Mouse (Mus musculus): ENCODE measurements around the gene Ahnak. TPM values are rescaled to one million over a fixed set of nuclear protein-coding genes. Genes with fewer than 3 reads are reported as not detected.
A peak's percentile ranks its signal among the peaks of the same experiment; 100 is the strongest.

Gene Ahnak
- polyA plus RNA-seq, 1 experiment, result 177 TPM

DNA sequence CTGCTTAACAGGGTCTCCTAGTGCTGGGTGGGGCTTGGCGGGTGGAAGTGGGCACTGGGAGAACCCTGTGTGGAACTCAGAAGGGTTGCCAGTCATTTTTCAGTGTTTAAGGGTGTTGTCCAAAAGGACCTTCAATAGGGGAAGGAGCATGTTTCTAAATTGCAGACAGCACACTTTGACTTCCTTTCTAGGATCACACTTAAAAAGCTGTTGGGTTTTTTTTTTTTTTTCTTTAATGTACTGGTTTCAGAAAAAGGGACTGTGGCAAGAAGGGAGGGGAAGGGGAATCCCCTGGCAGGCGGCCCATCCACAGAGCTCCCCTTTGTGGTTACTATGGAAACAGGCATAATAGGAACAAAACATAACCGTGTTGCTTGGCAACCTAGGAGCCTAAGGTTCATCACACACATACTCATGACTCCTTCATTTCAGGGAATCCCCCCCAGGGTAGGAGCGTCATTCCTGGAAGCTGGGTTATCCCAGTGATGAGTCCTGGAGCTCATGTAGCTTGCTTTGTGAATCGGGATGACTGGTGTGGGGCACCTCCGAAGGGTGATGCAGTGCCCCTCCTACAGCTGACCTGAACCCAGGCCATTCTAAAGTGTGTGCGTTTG is 4.7 kb upstream of the Ahnak start:
- H3K4me1 ChIP-seq (ENCODE audit: control insufficient read depth, insufficient read depth, insufficient read length, low read length), result peaks cover 23% of the 10 kb centered on the region
- no peak overlapping the region for H3K4me3 ChIP-seq (ENCODE audit: insufficient read depth, low read depth, low read length)
- peak overlapping the region; percentile 66 for H3K27ac ChIP-seq (replicated peaks; ENCODE audit: low read depth, low read length)

DNA sequence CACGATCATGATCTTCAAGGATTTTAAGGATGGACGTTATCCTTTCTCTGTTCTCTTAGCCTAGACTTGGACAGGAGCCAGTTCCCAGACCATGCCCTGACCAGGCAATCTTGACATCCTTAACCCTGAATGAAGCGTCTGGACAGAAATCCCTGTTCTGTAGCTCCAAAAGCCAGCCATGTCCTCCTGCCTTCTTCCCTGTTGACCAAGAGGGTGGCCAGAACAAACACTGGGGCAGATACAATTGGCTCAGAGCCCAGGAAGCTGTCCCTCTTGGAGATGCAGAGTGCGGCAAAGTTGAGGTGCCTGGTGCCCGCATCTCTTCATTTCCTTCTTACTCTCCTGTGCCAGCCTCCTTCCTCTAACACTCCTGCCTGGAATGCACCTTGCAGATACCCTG is 3.2 kb upstream of the Ahnak start:
- H3K4me1 ChIP-seq (ENCODE audit: control insufficient read depth, insufficient read depth, insufficient read length, low read length), result peaks cover 23% of the 10 kb centered on the region
- no peak overlapping the region for H3K27ac ChIP-seq (replicated peaks; ENCODE audit: low read depth, low read length)

DNA sequence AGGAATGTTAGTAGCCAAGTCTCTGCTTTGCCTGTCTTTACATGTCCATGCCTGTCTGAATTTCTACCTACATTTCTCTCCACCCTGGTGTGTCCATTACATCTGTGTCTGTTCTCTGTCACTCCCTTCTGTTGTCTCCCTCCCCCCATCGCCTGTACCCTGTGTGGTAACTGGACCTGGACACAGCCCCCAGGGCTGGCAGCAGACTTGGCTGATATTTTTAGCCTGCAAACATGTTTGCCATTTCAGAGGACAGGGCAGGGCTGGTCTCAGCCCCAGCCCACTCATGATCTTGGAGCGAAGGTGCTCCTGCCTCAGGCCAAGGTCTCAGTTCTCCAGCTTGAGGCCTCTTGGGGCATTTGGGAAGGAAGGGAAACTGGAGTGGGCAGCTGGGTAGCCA is 1.3 kb upstream of the Ahnak start:
- H3K27ac ChIP-seq (replicated peaks; ENCODE audit: low read depth, low read length), result no peak overlapping the region
- H3K4me1 ChIP-seq (ENCODE audit: control insufficient read depth, insufficient read depth, insufficient read length, low read length), result peaks cover 17% of the 10 kb centered on the region
- peak overlapping the region; percentile 92; the same call in 1 of the 2 replicates for H3K4me3 ChIP-seq (ENCODE audit: insufficient read depth, low read depth, low read length)

More for the DNA sequence above, 3.2 kb upstream of the Ahnak start:
- no peak overlapping the region for H3K4me3 ChIP-seq (ENCODE audit: insufficient read depth, low read depth, low read length)

DNA sequence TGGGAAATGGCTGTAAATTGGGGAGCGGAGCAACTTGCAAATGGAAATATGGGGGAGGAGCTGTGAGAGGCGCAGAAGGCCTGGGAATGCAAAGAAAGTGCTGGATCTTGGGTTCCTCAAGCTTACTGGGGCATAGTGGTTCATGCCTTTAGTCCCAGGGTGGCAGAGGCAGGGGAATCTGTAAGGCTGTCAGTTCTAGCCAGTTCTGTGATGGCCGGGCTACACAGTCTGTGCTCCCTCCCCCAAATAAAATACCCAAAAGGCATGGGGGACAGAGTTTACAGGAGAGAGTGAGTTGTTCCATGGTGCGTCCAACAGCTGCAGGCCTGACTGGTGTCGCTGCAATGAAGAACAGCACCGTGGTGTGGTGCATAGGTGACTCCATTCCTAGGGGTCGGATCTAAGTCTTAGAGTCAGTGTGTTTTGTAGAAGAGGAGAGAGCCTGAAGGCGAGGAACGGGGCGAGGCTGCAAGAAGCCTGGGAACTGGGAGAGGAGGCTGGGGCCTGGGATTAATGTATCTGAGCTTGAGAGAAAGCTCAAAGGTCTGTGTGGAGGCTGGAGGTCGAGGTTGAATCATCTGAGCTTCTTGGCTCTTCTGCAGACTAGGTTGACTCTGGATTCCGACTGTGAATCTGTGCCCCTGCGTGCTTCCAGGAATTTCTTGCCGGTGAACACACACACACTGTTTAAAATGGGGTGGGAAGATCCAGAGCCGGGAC is 578 bp upstream of the Ahnak start:
- Histone ChIP-seq H3K27ac (replicated peaks; ENCODE audit: low read depth, low read length) (peak overlapping the region; percentile 63), H3K4me1 (ENCODE audit: control insufficient read depth, insufficient read depth, insufficient read length, low read length) (peaks cover 17% of the 10 kb centered on the region), H3K4me3 (ENCODE audit: insufficient read depth, low read depth, low read length) (peak overlapping the region; percentile 92)

DNA sequence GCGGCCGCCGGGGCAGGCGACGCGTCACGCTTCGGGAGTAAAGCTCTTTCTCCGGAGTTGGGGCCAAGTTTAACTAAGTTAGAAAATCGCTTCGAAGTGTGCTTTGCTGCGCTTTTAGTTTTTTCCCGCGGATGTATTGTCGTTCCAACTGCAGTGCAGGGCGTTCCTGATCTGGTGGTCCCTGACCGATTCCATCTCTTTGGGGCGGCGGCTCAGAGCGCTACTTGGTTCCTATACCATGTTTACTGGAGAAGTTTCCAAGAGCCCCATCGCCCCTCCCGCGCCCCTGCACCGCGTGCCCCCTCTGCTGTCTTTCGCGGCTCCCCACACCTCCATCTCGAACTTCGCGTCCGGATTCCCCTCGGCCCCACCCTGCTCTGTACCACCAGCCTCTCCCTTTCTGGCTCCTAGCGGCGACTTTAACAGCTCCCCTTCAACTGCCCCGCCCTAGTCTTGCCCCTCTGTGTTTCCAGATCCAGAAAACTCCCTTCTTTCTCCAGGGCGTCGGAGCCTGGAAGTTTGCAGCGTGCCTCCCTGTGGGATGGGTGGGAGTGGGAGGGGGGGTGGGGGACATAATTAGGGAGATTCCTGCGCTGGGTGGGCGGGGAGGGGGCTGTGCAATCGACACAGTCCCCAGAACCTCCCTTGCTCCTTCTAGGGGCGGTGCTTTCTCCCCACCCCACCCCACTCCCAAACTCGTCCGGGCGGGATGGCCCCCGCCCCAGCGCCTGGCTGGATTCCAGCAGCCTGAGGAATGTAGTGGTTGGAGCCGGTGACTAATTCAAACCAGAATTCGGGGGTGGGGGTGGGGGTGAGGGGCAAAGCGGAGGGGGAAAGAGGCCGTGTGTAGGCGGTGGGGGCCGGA is 715 bp downstream of the Ahnak start:
- Histone ChIP-seq H3K4me3 (ENCODE audit: insufficient read depth, low read depth, low read length) (peak overlapping the region; percentile 92), H3K4me1 (ENCODE audit: control insufficient read depth, insufficient read depth, insufficient read length, low read length) (peaks cover 10% of the 10 kb centered on the region)

DNA sequence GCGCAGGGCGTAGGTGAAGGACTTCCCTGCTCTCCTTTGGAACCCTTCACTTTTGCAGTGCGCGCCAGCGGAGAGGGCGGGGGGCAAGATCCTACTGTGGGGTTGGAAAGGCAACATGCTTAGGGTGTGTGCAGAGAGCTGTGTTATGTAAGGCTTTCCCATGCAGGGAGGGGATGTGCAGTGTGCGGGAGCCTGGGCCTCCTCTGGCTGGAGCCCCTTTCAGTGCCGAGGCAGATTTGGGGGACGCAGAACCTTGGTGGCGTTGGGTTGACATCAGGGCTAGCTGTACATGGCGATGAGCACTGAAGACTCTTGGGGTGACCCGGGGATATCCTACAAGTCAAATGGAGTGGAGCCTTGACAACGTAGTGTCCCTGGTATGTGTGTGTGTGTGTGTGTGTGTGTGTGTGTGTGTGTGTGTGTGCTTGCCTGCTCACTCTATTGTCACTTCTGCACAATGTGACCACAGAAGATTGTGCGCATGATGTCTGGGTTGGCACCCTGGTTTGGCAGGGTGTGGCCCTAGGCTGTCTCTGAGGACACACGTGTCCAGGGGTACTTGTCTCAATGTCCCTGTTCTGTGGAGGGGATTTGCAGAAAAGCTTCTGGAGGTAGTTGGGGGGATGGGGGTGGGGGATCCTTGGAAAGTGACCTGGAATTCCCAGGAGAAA is 1.5 kb downstream of the Ahnak start:
- H3K4me3 ChIP-seq (ENCODE audit: insufficient read depth, low read depth, low read length), result peak overlapping the region; percentile 91
- peaks cover 18% of the 10 kb centered on the region for H3K4me1 ChIP-seq (ENCODE audit: control insufficient read depth, insufficient read depth, insufficient read length, low read length)
- peak overlapping the region; percentile 93 for H3K27ac ChIP-seq (replicated peaks; ENCODE audit: low read depth, low read length)

More for the DNA sequence above, 715 bp downstream of the Ahnak start:
- H3K27ac ChIP-seq (replicated peaks; ENCODE audit: low read depth, low read length), result peak overlapping the region; percentile 95

DNA sequence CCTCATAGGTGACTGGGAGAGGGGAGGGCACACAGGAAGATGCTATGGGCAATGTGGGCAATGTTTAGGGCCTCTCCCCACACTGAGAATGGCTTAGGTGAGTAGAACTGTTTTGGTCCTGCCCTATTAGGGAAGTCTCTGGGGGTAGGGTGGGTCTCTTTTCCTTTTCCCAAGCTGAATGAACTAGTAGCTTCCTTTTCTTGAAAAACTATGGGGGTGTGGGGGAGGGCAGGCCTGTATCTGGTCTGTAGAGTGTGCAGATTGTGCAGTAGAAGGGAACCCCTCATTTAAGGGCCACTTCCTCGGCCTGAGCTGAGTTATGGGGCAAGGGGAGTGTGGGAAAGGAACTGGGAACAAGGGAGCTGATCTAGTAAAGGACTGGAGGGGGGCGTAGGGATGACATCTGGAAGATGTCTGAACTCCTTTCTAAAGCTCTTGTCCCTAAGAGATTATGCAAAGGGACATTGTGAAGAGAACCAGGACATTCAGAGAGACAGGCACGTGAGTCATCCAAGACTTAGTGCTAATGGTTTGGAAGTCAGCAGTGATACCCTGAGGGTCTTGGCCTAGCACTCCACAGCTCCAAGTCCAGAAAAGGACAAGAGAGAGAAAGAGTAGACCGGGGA is 2.3 kb downstream of the Ahnak start:
- Histone ChIP-seq H3K4me3 (ENCODE audit: insufficient read depth, low read depth, low read length) (peak overlapping the region; percentile 91), H3K4me1 (ENCODE audit: control insufficient read depth, insufficient read depth, insufficient read length, low read length) (peaks cover 18% of the 10 kb centered on the region), H3K27ac (replicated peaks; ENCODE audit: low read depth, low read length) (peak overlapping the region; percentile 93)

DNA sequence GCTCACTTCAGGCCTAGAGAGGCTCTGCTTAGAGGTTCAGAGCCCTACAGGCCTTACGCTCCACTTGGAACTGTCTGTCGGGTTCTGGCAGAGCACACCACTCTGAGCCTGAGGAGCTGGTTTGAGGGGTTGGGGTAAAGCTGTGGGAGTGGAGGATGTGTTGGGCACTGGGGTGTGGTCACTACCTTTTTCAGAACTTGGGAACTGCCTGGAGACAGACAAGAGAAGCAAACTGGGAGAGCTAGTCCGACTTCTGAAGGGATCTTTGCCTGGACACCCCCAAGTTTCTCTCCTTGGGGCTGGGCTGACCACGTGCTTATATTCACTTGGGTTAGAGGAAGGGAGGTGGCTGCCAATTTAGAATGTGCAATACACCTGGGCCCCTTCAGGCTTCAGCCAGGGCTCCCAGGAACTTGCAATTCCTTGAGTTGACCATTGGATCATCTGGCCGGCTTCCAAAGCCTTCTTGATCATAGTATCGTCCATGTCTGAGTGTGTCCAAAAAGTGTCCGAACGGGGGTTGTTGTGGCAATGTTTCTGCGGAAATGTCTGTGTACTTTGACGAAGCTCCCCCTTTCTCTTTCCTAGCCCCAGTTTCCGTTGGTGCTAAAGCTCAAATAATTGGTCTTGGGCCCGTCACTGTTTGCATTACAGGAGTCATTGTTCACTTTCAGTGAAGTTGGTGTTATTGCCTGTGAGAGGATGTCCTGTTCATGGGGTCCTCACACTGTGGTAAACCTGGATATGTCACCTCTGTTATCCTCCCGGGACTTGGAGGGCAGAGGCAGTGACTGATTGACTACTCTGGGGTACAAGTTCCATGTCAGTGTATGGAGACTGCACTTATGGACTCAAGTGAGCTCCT is 3.0 kb downstream of the Ahnak start:
- H3K4me1 ChIP-seq (ENCODE audit: control insufficient read depth, insufficient read depth, insufficient read length, low read length), result peaks cover 22% of the 10 kb centered on the region
- H3K27ac ChIP-seq (replicated peaks; ENCODE audit: low read depth, low read length), result peak overlapping the region; percentile 93
- H3K4me3 ChIP-seq (ENCODE audit: insufficient read depth, low read depth, low read length), result peak overlapping the region; percentile 91

DNA sequence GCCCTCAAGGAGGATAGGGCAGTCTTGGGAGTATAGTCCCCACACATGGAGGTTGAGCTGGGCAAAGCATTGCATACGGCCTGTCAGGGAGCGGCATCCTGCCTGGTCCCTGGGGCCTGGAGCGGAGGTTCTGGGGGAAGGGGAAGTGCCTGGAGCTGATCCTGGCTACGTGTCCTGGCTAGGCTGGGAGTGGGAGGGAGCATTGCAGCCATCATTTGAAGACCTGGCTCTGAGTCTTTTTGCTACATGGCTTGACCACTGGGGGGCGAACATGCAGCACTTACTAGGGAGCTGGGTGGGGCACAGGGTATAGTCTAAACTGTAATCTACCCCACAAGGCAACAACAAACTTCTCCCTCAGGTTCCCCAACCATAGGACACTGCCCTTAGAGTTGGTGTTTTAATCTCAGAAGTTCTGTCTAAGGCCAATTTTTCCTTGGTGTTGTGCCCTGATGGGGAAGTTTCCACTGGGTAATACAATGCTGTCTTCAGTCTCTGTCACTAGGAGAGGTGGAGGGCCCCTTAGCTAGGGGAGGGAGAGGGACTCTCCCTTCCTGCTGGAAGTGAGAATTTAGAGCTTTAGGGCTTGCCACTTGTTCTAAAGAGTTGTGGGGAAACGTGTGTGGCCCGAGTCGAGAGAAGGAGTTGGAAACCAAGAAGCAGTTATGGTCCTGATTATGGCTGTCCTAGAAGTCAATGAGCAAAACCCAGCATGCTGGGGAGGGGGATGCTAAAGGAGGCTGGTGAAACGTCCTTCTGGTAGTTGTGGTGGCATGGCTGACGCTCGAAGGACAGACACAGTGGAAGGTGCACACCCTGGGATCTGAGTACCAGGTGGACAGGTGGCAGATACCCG is 3.9 kb downstream of the Ahnak start:
- peak overlapping the region; percentile 93 for H3K27ac ChIP-seq (replicated peaks; ENCODE audit: low read depth, low read length)
- peaks cover 26% of the 10 kb centered on the region for H3K4me1 ChIP-seq (ENCODE audit: control insufficient read depth, insufficient read depth, insufficient read length, low read length)

DNA sequence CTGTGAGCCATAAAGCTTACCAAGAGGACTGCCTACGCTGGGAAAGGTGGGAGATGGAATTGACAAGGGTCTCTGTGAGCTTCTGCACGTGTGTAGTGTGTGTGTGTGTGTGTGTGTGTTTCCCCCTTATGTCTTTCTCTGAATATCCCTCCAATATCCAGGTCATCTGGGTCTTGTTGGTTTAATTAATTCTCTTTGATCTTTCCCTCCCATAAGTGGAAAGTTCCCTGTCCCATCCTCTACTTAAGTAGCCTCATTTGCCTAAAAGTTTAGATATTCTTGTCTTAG is 4.5 kb downstream of the Ahnak start:
- Histone ChIP-seq H3K4me1 (ENCODE audit: control insufficient read depth, insufficient read depth, insufficient read length, low read length) (peaks cover 28% of the 10 kb centered on the region), H3K27ac (replicated peaks; ENCODE audit: low read depth, low read length) (peak overlapping the region; percentile 88), H3K4me3 (ENCODE audit: insufficient read depth, low read depth, low read length) (peak overlapping the region; percentile 37)

More for the DNA sequence above, 3.9 kb downstream of the Ahnak start:
- H3K4me3 ChIP-seq (ENCODE audit: insufficient read depth, low read depth, low read length), result peak overlapping the region; percentile 91

DNA sequence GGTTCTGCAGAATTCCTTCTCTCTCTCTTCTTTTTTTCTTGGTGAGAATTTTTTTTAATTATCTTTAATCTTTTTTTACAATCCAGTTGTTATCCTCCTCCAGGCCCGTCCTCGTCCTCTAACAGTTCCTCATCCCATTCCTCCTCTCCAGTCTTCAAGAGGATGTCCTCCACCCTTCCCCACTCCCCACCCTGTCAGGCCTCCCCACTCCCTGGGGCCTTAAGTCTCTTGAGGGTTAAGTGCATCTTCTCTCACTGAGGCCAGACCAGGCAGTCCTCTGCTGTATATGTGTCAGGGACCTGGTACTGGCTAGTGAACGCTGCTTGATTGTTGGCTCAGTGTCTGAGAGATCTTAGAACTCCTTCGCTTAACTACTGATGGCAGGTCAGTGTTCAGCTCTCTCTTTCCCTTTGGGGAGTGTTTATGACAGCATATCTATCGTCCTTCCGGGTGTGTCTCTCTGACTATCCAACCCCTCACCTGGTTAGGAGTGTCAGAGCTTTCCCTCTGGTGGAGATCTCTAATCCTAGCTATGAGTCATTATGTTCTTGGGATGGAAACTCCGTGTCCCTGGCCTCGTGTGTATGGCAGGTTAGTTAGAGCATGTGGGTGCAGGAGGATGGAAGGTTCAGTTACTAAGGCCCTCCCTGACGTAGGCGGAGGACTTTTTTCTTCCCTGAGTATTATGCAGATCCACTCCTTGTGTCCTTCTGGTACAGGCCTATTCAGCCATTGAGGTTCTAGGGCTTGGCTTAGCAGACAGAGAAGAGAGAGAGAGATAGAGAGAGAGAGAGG is 5.9 kb downstream of the Ahnak start:
- H3K4me3 ChIP-seq (ENCODE audit: insufficient read depth, low read depth, low read length), result peak overlapping the region; percentile 8
- H3K4me1 ChIP-seq (ENCODE audit: control insufficient read depth, insufficient read depth, insufficient read length, low read length), result peaks cover 40% of the 10 kb centered on the region
- H3K27ac ChIP-seq (replicated peaks; ENCODE audit: low read depth, low read length), result peak overlapping the region; percentile 66

DNA sequence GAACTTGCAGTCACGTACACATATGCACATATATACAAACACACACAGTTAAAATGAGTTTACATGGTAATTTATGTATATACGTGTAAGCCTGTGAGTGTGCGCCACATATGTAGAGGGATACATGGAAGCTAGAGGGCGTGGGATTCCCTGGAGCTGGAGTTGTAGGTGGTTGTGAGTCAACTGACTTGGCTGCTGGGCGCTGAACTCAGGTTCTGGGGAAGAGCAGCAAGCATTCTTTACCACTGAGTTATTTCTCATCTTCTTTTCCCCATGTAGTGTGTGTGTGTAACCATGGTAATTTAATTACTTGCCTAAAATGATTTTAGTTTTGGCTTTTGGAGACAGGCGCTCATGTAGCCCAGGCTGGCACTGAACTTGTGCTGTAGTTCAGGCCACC is 7.5 kb downstream of the Ahnak start:
- Histone ChIP-seq H3K27ac (replicated peaks; ENCODE audit: low read depth, low read length) (peak overlapping the region; percentile 79), H3K4me3 (ENCODE audit: insufficient read depth, low read depth, low read length) (no peak overlapping the region), H3K4me1 (ENCODE audit: control insufficient read depth, insufficient read depth, insufficient read length, low read length) (peaks cover 40% of the 10 kb centered on the region)

DNA sequence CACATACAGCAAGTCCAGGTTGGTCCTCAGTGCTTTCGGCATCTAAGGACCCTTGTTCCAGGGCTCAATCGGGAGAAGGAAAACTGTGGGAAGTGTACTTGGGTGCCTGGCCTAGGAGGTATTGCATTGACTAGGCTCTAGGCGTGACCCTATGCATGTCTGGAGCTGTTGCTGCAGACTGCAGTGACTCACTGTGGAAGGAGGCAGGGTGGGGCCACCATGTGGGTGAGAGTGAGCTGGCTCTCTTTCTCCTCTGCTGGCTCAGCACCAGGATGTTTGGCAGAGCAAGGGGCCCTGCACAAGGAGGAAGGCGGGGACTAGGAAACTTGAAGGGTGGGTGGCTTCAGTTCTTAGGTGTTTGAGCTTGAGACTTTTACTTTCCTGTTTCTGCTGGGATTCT is 8.5 kb downstream of the Ahnak start:
- peak overlapping the region; percentile 21 for H3K4me3 ChIP-seq (ENCODE audit: insufficient read depth, low read depth, low read length)
- H3K4me1 ChIP-seq (ENCODE audit: control insufficient read depth, insufficient read depth, insufficient read length, low read length), result peaks cover 40% of the 10 kb centered on the region
- H3K27ac ChIP-seq (replicated peaks; ENCODE audit: low read depth, low read length), result peak overlapping the region; percentile 79

Measured in brown adipose tissue, adult 24 weeks (tissue).